Comparison of ENCODE assay signal across 18 mouse cellular contexts in genomic region chr3:156765015-156765414, GRCm38 (mm10).
"Had no signal": no experiment of that assay in that cellular context is flagged by ENCODE, and none has a peak within 500 bp of the region (broad histone marks: within the 10 kb centered on the region; RNA-seq: fewer than 3 reads in every experiment).

No protein-coding gene starts in this region.

- H3K4me1 ChIP-seq: megakaryocyte, embryonic 14.5 days; stomach, embryonic 15.5 days had no signal

- H3K4me2 ChIP-seq: lung, embryonic 15.5 days; midbrain, embryonic 11.5 days; midbrain, embryonic 13.5 days; midbrain, embryonic 15.5 days; neural tube, embryonic 13.5 days; stomach, embryonic 15.5 days had no signal

- ATAC-seq: liver, postnatal 0 days; lung, postnatal 0 days; midbrain, embryonic 13.5 days; midbrain, embryonic 15.5 days had no signal

- H3K9ac ChIP-seq: liver, postnatal 0 days; lung, embryonic 15.5 days; midbrain, embryonic 13.5 days; midbrain, embryonic 15.5 days; neural tube, embryonic 13.5 days; stomach, embryonic 15.5 days had no signal

- H3K9me3 ChIP-seq: lung, embryonic 15.5 days; midbrain, embryonic 13.5 days; midbrain, embryonic 15.5 days; neural tube, embryonic 13.5 days; stomach, embryonic 15.5 days had no signal

- H3K27me3 ChIP-seq: lung, embryonic 15.5 days; megakaryocyte, embryonic 14.5 days; midbrain, embryonic 13.5 days; midbrain, embryonic 15.5 days; neural tube, embryonic 13.5 days; stomach, embryonic 15.5 days had no signal

- H3K27ac ChIP-seq: lung, embryonic 15.5 days; macrophage; midbrain, embryonic 13.5 days; midbrain, embryonic 15.5 days; neural tube, embryonic 13.5 days; stomach, embryonic 15.5 days; stomach, postnatal 0 days had no signal

- DNase-seq: liver, postnatal 0 days; lung, adult 2 months; lung, postnatal 14 days; lung, postnatal 36 days; right cerebral cortex, postnatal 14 days; thymus, adult 2 months; thymus, postnatal 25 days; thymus, postnatal 4 days had no signal

- H3K36me3 ChIP-seq: lung, embryonic 15.5 days; midbrain, embryonic 13.5 days; midbrain, embryonic 15.5 days; neural tube, embryonic 13.5 days; stomach, embryonic 15.5 days had no signal

- H3K4me3 ChIP-seq: lung, embryonic 15.5 days; megakaryocyte, embryonic 14.5 days; midbrain, embryonic 13.5 days; midbrain, embryonic 15.5 days; neural tube, embryonic 13.5 days; stomach, embryonic 15.5 days had no signal
